Mouse (Mus musculus): ENCODE measurements around the gene Auts2. TPM values are rescaled to one million over a fixed set of nuclear protein-coding genes. Genes with fewer than 3 reads are reported as not detected.

The Auts2 gene
- polyA plus RNA-seq, 1 experiment = 9.2 TPM

DNA sequence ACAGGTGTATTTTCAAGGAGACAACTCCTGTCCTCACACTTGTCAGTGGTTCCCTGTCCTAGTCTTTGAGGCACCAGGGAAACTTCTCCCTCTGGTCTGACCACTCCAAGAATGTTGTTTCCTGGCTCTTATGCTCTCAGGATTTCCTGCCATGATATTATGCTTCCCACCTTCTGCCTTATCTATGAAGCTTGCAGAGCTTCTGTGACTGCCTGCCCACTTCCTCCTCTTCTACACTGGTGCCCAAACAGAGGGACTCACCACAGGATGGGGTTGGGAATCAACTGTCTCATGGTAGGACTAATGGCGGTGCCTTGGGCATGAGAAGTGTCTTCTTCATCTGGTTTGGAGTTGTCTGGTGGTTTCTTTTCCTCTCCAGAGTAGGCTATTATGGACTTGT lies 818.6 kb downstream of the Auts2 start:
- 81% methylated on average over 1 of the region's 1 CpGs for WGBS
- Histone ChIP-seq H3K4me1 (ENCODE audit: control insufficient read depth, insufficient read depth, low read length) (no peaks in the 10 kb centered on the region), H3K27me3 (replicated peaks; ENCODE audit: control insufficient read depth, insufficient read depth, low read length) (no peaks in the 10 kb centered on the region), H3K27ac (ENCODE audit: insufficient read depth, low read depth, low read length) (no peak overlapping the region), H3K4me3 (ENCODE audit: insufficient read depth, low read depth, low read length) (no peak overlapping the region), H3K36me3 (ENCODE audit: control insufficient read depth, insufficient read depth, low read length) (no peaks in the 10 kb centered on the region)
- DNase-seq = no peak
- TF ChIP-seq POLR2A (IDR thresholded peaks at IDR 0.05; ENCODE audit: low read depth, low read length) (no peak), CTCF (conservative IDR thresholded peaks at IDR 0.05; ENCODE audit: insufficient read depth, insufficient read length, low read depth, low read length) (no peak)

DNA sequence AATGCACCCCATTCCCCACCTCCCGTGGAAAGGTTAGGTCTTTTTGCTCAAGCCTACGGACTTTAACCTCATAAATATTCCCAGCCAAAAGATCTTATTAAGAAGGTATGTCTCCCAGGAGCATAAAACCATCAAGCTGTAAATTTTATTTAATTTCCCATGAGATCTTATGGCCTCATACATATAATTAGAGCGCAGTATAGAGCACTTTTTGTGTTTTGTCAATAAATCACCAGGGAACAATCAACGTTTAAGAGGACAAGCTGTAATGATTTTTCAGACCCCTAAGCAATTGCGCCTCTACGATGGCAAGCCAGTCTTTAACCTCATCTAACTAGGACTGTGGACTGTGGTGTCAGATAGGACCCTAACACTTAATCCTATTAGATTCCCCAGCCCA lies 820.4 kb downstream of the Auts2 start:
- Histone ChIP-seq H3K27ac (ENCODE audit: insufficient read depth, low read depth, low read length) (no peak overlapping the region), H3K36me3 (ENCODE audit: control insufficient read depth, insufficient read depth, low read length) (no peaks in the 10 kb centered on the region), H3K4me1 (ENCODE audit: control insufficient read depth, insufficient read depth, low read length) (no peaks in the 10 kb centered on the region), H3K4me3 (ENCODE audit: insufficient read depth, low read depth, low read length) (no peak overlapping the region), H3K27me3 (replicated peaks; ENCODE audit: control insufficient read depth, insufficient read depth, low read length) (no peaks in the 10 kb centered on the region)
- TF ChIP-seq CTCF (conservative IDR thresholded peaks at IDR 0.05; ENCODE audit: insufficient read depth, insufficient read length, low read depth, low read length) = no peak
- no peak for TF ChIP-seq POLR2A (IDR thresholded peaks at IDR 0.05; ENCODE audit: low read depth, low read length)
- WGBS = 38% methylated on average over 6 of the region's 6 CpGs
- no peak for DNase-seq

DNA sequence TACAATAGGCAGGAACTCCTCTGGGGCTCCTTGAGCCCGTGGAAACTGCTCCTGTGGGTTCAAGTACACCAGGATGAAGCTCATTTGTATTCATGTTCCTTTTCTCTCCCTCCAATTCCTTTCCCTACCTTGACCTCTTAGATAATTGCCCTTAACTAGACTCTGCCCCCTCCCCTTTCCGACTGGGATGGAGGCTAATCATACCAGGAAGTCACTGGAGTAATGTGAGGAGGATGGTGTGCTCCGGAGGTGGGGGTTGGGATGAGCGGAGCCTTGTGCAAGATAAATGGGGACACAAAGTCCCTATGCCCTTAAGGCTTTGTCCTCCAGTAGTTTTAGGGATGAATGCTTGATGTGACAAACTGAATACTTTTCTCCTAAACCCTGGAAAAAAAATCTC lies 820.8 kb downstream of the Auts2 start:
- DNase-seq = no peak

DNA sequence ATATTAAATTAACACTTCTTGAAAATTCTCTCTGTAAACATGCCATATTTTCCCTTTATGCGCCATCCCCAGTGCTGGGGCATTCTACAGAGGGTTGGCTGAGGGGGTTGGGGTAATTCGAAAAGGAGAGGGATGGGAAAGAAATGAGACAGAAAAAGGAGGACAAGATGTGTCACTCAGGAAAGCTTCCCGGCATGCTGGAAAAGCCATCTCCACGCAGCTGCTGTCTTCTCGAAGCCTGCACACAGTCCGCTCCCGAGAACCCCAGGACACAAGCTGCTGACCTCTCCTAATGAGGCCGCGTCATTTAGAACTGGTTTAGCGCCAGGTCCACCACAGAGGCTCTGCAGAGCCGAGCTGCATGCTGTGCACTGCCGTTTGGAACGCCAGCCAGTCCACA lies 825.1 kb downstream of the Auts2 start:
- H3K36me3 ChIP-seq (ENCODE audit: control insufficient read depth, insufficient read depth, low read length) = no peaks in the 10 kb centered on the region
- H3K4me1 ChIP-seq (ENCODE audit: control insufficient read depth, insufficient read depth, low read length) = no peaks in the 10 kb centered on the region
- H3K27ac ChIP-seq (ENCODE audit: insufficient read depth, low read depth, low read length) = no peak overlapping the region
- WGBS = 75% methylated on average over 13 of the region's 13 CpGs
- DNase-seq = no peak
- no peaks in the 10 kb centered on the region for H3K27me3 ChIP-seq (replicated peaks; ENCODE audit: control insufficient read depth, insufficient read depth, low read length)
- TF ChIP-seq CTCF (conservative IDR thresholded peaks at IDR 0.05; ENCODE audit: insufficient read depth, insufficient read length, low read depth, low read length) = no peak
- TF ChIP-seq POLR2A (IDR thresholded peaks at IDR 0.05; ENCODE audit: low read depth, low read length) = no peak
- no peak overlapping the region for H3K4me3 ChIP-seq (ENCODE audit: insufficient read depth, low read depth, low read length)

More for the DNA sequence above, 820.8 kb downstream of the Auts2 start:
- no peaks in the 10 kb centered on the region for H3K27me3 ChIP-seq (replicated peaks; ENCODE audit: control insufficient read depth, insufficient read depth, low read length)
- H3K4me1 ChIP-seq (ENCODE audit: control insufficient read depth, insufficient read depth, low read length) = no peaks in the 10 kb centered on the region
- TF ChIP-seq POLR2A (IDR thresholded peaks at IDR 0.05; ENCODE audit: low read depth, low read length) = no peak
- TF ChIP-seq CTCF (conservative IDR thresholded peaks at IDR 0.05; ENCODE audit: insufficient read depth, insufficient read length, low read depth, low read length) = no peak
- 17% methylated on average over 4 of the region's 4 CpGs for whole genome bisulfite sequencing
- H3K27ac ChIP-seq (ENCODE audit: insufficient read depth, low read depth, low read length) = no peak overlapping the region
- H3K36me3 ChIP-seq (ENCODE audit: control insufficient read depth, insufficient read depth, low read length) = no peaks in the 10 kb centered on the region
- no peak overlapping the region for H3K4me3 ChIP-seq (ENCODE audit: insufficient read depth, low read depth, low read length)

DNA sequence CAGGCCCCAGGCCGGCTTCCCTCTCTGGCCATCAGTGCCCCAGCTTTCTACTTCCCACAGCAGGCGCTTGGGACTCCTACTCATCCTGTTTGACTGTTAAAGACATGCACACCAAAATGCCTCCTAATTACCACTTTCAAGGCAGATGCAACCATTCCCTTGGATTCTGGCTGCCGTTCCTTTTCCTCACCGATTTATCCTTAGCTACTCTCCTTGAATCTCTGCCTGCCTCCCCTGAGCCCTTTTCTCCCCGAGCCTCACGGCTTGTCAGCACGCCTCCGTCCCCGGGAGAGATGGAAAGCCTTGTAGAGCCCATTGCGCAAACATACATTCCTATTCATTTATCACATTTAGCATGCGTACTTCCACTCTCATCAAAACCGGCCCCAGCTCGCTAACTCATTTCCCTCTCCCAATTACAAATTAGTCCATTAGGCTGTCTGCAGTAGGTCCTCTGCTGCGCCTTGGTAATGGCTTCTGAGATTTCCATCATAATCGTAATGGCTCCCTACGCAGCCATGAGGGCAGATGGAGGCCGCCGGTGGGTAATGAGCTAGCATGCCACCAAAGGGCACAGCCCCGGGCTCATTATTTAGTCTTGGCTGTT lies 825.7 kb downstream of the Auts2 start:
- 92% methylated on average over 19 of the region's 19 CpGs for WGBS

DNA sequence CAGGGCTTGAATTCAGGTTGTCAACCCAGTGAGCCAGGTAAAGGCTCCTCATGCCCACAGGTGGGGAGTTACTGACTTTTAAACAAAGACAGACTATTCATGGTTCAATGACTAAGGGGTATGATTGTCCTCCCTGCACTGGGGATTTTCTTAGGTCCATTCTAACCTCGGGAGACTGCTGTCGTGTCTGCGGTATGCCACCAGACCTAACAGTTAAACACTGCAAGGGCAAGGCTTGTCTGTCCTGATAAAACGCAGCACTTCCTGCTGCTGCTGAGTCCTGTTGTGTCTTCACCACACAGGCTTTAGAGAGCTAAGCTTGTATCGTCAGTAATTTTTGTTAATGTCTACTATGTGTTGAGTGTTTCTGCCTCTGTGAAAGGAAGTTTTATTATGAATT lies 828.2 kb downstream of the Auts2 start:
- no peak for TF ChIP-seq POLR2A (IDR thresholded peaks at IDR 0.05; ENCODE audit: low read depth, low read length)
- TF ChIP-seq CTCF (conservative IDR thresholded peaks at IDR 0.05; ENCODE audit: insufficient read depth, insufficient read length, low read depth, low read length) = no peak
- 78% methylated on average over 5 of the region's 5 CpGs for WGBS
- 0 out of 2 replicates have a peak, but pooled peaks cover 3% of the 10 kb centered on the region for H3K4me1 ChIP-seq (ENCODE audit: control insufficient read depth, insufficient read depth, low read length)

More for the DNA sequence above, 825.7 kb downstream of the Auts2 start:
- H3K27ac ChIP-seq (ENCODE audit: insufficient read depth, low read depth, low read length) = no peak overlapping the region
- H3K36me3 ChIP-seq (ENCODE audit: control insufficient read depth, insufficient read depth, low read length) = no peaks in the 10 kb centered on the region
- no peaks in the 10 kb centered on the region for H3K4me1 ChIP-seq (ENCODE audit: control insufficient read depth, insufficient read depth, low read length)
- TF ChIP-seq CTCF (conservative IDR thresholded peaks at IDR 0.05; ENCODE audit: insufficient read depth, insufficient read length, low read depth, low read length) (no peak), POLR2A (IDR thresholded peaks at IDR 0.05; ENCODE audit: low read depth, low read length) (no peak)
- H3K27me3 ChIP-seq (replicated peaks; ENCODE audit: control insufficient read depth, insufficient read depth, low read length) = no peaks in the 10 kb centered on the region
- DNase-seq = no peak
- no peak overlapping the region for H3K4me3 ChIP-seq (ENCODE audit: insufficient read depth, low read depth, low read length)

DNA sequence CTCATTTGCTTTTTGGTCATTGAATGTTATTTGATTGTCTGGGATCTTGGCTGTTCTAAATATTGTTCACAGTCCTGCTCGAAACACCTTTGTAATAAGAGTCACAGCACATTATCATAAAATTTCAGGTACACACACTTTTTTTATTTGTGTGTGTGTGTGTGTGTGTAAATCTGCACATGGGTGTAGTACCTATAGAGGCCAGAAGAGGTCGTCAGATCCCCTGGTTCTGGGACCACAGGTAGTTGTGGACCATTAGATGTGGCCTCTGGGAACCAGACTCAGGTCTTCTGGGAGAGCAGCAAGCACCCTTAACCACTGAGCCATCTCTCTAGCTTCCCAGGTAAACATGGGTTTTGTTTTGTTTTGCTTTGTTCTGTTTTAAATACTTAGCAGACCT lies 830.7 kb downstream of the Auts2 start:
- no peak for DNase-seq
- TF ChIP-seq CTCF (conservative IDR thresholded peaks at IDR 0.05; ENCODE audit: insufficient read depth, insufficient read length, low read depth, low read length) (no peak), POLR2A (IDR thresholded peaks at IDR 0.05; ENCODE audit: low read depth, low read length) (no peak)
- Histone ChIP-seq H3K4me1 (ENCODE audit: control insufficient read depth, insufficient read depth, low read length) (0 out of 2 replicates have a peak, but pooled peaks cover 3% of the 10 kb centered on the region), H3K36me3 (ENCODE audit: control insufficient read depth, insufficient read depth, low read length) (no peaks in the 10 kb centered on the region), H3K4me3 (ENCODE audit: insufficient read depth, low read depth, low read length) (no peak overlapping the region), H3K27me3 (replicated peaks; ENCODE audit: control insufficient read depth, insufficient read depth, low read length) (no peaks in the 10 kb centered on the region), H3K27ac (ENCODE audit: insufficient read depth, low read depth, low read length) (no peak overlapping the region)
- WGBS = 90% methylated on average over 2 of the region's 2 CpGs

More for the DNA sequence above, 828.2 kb downstream of the Auts2 start:
- Histone ChIP-seq H3K4me3 (ENCODE audit: insufficient read depth, low read depth, low read length) (no peak overlapping the region), H3K27me3 (replicated peaks; ENCODE audit: control insufficient read depth, insufficient read depth, low read length) (no peaks in the 10 kb centered on the region), H3K27ac (ENCODE audit: insufficient read depth, low read depth, low read length) (no peak overlapping the region), H3K36me3 (ENCODE audit: control insufficient read depth, insufficient read depth, low read length) (no peaks in the 10 kb centered on the region)
- no peak for DNase-seq

All from kidney, adult 2 months (tissue).